Mouse (Mus musculus): ENCODE data around the gene Triobp. TPM values are rescaled to one million over a fixed set of nuclear protein-coding genes. Genes with fewer than 3 reads are reported as not detected.
A peak's percentile ranks its signal among the peaks of the same experiment; 100 is the strongest.

Gene Triobp
- polyA plus RNA-seq, 1 experiment from 2014 or later: 20.8 TPM

DNA sequence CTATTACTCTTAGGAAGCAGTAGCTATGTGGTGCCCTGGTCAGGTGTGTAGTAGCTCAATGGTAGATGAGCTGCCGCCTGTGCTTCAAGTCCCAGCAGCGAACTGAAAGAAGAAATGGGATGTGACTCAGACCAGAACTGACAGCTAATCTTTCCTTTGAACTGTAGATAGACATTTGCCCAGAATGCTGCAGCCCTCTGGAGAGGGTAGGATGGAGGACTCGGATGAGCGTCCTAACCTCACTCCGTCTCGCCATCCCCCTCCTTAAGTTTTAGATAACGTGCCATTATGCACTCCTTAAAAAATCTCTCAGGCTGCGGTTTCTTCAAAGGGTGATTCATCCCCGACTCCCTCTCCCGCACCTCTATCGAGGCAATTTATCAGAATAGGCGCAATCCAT is 27.6 kb upstream of the Triobp start:
- Histone ChIP-seq H3K27ac (ENCODE audit: low read length) (no peak overlapping the region), H3K36me3 (ENCODE audit: control insufficient read depth, insufficient read depth) (no peaks in the 10 kb centered on the region), H3K4me1 (ENCODE audit: control insufficient read depth, low read depth, low read length) (peaks cover 49% of the 10 kb centered on the region), H3K27me3 (ENCODE audit: control insufficient read depth, insufficient read depth, low read depth, low read length) (no peaks in the 10 kb centered on the region), H3K9ac (ENCODE audit: low read depth, low read length) (no peak overlapping the region), H3K4me3 (ENCODE audit: low read depth, low read length) (no peak overlapping the region), H3K4me2 (ENCODE audit: low read depth, low read length) (no peak overlapping the region), H3K9me3 (replicated peaks; ENCODE audit: control insufficient read depth, low read length) (no peaks in the 10 kb centered on the region)
- 73% methylated on average over 12 of the region's 12 CpGs for WGBS (ENCODE audit: insufficient replicate concordance)
- no peak for ATAC-seq (ENCODE audit: low read depth)

DNA sequence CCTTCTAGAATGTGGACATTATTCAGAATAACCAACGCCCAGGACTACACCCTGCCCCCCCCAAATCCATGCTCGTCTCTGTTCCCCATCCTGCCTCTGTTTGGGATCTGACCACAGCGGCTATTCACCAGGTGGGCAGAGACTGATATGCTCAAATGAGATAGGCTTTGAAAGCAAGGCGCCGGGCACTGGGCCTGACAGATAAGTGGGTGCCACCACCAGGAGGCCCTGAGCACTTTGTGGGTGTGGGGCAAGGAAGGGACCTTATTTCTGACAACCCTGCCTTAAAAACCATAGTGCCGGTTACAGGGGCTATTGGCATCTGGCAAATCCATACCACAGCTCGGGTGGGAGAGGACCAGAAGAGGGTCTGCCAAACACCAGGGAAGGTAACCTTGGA is 24.8 kb upstream of the Triobp start:
- 20% methylated on average over 7 of the region's 7 CpGs for WGBS (ENCODE audit: insufficient replicate concordance)
- Histone ChIP-seq H3K27ac (ENCODE audit: low read length) (peak overlapping the region; percentile 97), H3K9me3 (replicated peaks; ENCODE audit: control insufficient read depth, low read length) (no peaks in the 10 kb centered on the region), H3K27me3 (ENCODE audit: control insufficient read depth, insufficient read depth, low read depth, low read length) (no peaks in the 10 kb centered on the region), H3K36me3 (ENCODE audit: control insufficient read depth, insufficient read depth) (no peaks in the 10 kb centered on the region), H3K9ac (ENCODE audit: low read depth, low read length) (peak overlapping the region; percentile 71), H3K4me1 (ENCODE audit: control insufficient read depth, low read depth, low read length) (peaks cover 62% of the 10 kb centered on the region), H3K4me2 (ENCODE audit: low read depth, low read length) (peak overlapping the region; percentile 58), H3K4me3 (ENCODE audit: low read depth, low read length) (peak overlapping the region; percentile 52)
- peak; percentile 86 for ATAC-seq (ENCODE audit: low read depth)

DNA sequence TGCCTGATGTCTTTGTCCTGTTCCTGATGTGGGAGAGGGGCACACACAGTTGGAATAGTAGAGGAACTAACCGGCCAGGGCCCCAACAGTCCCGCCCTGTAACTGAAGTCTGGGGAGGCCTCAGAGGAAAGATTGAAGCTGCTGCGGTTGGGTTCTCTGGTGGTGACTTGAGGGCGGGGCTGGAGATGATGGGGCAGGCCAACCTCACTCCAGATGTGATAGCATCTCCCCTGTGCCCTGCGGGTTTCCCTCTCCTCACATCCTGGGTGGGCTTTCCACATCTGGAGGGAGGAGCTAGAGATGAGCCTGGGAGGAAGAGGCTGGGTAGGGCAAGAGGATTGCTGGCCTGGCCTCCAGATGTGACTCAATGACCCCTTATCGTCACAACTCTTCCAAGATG is 23.9 kb upstream of the Triobp start:
- H3K9me3 ChIP-seq (replicated peaks; ENCODE audit: control insufficient read depth, low read length): no peaks in the 10 kb centered on the region
- peak overlapping the region; percentile 58 for H3K4me2 ChIP-seq (ENCODE audit: low read depth, low read length)
- H3K4me1 ChIP-seq (ENCODE audit: control insufficient read depth, low read depth, low read length): peaks cover 71% of the 10 kb centered on the region
- H3K4me3 ChIP-seq (ENCODE audit: low read depth, low read length): peak overlapping the region; percentile 52
- H3K9ac ChIP-seq (ENCODE audit: low read depth, low read length): peak overlapping the region; percentile 71
- ATAC-seq (ENCODE audit: low read depth): peak; percentile 76
- no peaks in the 10 kb centered on the region for H3K36me3 ChIP-seq (ENCODE audit: control insufficient read depth, insufficient read depth)
- 14% methylated on average over 6 of the region's 6 CpGs for WGBS (ENCODE audit: insufficient replicate concordance)
- H3K27me3 ChIP-seq (ENCODE audit: control insufficient read depth, insufficient read depth, low read depth, low read length): no peaks in the 10 kb centered on the region
- H3K27ac ChIP-seq (ENCODE audit: low read length): peak overlapping the region; percentile 97

DNA sequence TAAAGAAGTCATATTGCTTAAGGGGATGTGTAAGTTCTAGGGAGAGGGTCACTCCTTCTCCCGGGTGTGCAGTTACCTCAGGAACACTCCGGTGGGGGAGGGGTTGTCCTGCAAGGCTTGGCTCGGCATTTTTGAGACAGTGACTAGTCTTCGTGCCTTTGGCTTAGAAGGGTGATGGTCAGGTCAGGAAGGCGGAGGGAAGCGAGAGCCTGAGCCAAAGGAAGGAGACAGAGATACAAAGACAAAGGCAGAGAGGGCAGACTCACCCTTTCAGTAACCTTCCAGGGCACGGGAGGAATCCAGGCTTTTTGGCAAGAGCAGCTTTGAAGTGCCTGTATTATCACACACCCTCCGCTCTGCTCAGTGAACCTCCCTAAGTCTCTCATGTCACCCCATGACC is 22.4 kb upstream of the Triobp start:
- Histone ChIP-seq H3K4me2 (ENCODE audit: low read depth, low read length) (no peak overlapping the region), H3K9ac (ENCODE audit: low read depth, low read length) (no peak overlapping the region; the same call in 1 of the 2 replicates), H3K4me1 (ENCODE audit: control insufficient read depth, low read depth, low read length) (peaks cover 72% of the 10 kb centered on the region), H3K36me3 (ENCODE audit: control insufficient read depth, insufficient read depth) (no peaks in the 10 kb centered on the region; the same call in 1 of the 2 replicates), H3K4me3 (ENCODE audit: low read depth, low read length) (no peak overlapping the region), H3K9me3 (replicated peaks; ENCODE audit: control insufficient read depth, low read length) (no peaks in the 10 kb centered on the region), H3K27me3 (ENCODE audit: control insufficient read depth, insufficient read depth, low read depth, low read length) (no peaks in the 10 kb centered on the region), H3K27ac (ENCODE audit: low read length) (peak overlapping the region; percentile 77)
- 48% methylated on average over 8 of the region's 8 CpGs for WGBS (ENCODE audit: insufficient replicate concordance)
- no peak for ATAC-seq (ENCODE audit: low read depth)

DNA sequence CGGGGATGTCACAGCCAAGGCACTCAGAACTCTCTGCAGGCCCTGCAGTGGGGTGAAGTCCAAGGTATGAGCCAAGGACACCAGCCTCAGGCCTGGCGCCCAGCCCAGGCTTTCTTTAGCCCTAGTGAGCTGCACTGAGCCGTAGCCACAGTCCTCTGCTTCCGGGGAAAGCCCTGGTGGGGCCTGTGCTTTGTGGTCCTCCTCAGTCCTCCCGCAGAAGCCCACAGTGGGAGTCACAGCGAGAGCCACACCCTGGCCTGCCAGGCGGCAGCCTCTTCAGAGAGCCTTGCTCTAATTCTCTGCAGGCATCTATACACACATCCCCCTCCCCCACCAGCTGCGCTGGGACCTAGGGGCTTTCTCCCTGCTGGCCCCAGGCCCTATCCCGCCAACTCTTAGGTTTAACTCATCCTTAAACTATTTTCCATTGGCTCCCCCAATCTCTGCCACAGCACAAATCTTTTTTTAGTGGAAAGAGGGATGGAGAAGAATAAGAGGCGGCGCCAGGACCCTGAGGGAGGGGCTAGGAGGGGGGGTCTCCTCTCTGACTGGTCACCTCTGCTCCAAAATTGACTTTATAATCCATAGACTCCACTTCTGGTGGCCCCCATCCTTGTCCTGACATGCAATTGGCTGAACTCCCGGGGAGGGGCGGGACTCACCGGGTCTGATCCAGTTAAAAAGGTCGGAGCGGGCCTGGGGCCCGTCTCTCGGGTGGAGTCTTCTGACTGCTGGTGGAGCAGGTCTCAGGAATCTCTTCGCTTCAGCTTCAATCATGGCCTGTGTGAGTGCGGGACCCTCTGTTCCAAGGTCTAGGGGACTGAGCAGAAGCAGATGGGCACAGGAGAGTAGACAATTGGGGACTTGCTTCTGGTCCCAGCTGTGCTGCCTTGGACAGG is 21.3 kb upstream of the Triobp start, which contains the start of gene Lgals1:
TSS of gene Lgals1 (plus strand) at position 705 of the 899 bp plus-strand sequence.
- Histone ChIP-seq H3K4me3 (ENCODE audit: low read depth, low read length) (peak within 1 kb of the TSS; percentile 63), H3K4me1 (ENCODE audit: control insufficient read depth, low read depth, low read length) (peaks cover 73% of the 10 kb centered on the region), H3K27ac (ENCODE audit: low read length) (peak within 1 kb of the TSS; percentile 77), H3K9ac (ENCODE audit: low read depth, low read length) (peak within 1 kb of the TSS; percentile 66), H3K36me3 (ENCODE audit: control insufficient read depth, insufficient read depth) (no peaks in the 10 kb centered on the region; the same call in 1 of the 2 replicates), H3K4me2 (ENCODE audit: low read depth, low read length) (peak within 1 kb of the TSS; percentile 95), H3K9me3 (replicated peaks; ENCODE audit: control insufficient read depth, low read length) (no peaks in the 10 kb centered on the region), H3K27me3 (ENCODE audit: control insufficient read depth, insufficient read depth, low read depth, low read length) (no peaks in the 10 kb centered on the region)
- peak; percentile 53 for ATAC-seq (ENCODE audit: low read depth)
- 7% methylated on average over 20 of the region's 20 CpGs for WGBS (ENCODE audit: insufficient replicate concordance)

DNA sequence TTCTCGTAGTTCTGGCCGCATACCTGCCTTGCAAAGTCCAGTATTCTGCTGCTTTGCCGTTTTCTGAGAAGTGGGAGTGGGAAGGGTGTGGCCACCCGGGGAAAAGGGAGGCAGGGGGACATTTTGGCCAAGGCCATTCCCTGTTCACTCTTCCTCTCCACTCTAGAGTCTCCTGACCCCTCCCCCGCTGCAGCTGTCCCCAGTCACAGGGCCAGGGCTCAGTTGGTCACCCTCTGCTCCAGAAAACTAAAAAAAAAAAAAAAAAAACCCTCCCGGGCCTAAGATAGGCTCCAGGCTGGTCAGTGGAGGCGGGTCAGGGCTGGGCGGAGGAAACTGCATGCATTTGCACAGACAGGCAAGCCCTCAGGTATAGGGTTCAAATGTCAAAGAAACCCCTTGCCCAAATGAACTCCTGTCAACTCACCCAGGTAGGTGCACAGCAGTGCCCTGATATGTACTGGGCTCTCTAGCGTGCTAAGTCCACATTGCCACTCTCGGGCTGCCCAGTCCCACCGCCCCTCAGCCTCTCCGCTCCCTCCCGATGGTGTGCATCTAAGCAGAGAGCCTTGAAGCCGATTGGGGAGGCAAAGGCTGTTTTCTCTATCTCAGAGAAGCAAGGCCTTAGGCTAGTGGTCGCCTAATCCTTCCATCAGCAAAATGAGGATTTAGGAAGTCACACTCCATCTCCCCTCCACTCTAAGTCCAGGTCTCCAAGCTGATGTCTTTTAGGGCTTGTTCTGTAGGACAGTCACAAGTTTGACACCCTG is 20.3 kb upstream of the Triobp start:
- H3K9me3 ChIP-seq (replicated peaks; ENCODE audit: control insufficient read depth, low read length): no peaks in the 10 kb centered on the region
- H3K36me3 ChIP-seq (ENCODE audit: control insufficient read depth, insufficient read depth): no peaks in the 10 kb centered on the region; the same call in 1 of the 2 replicates
- peak overlapping the region; percentile 66 for H3K9ac ChIP-seq (ENCODE audit: low read depth, low read length)
- peaks cover 69% of the 10 kb centered on the region for H3K4me1 ChIP-seq (ENCODE audit: control insufficient read depth, low read depth, low read length)
- H3K4me3 ChIP-seq (ENCODE audit: low read depth, low read length): peak overlapping the region; percentile 63
- H3K27me3 ChIP-seq (ENCODE audit: control insufficient read depth, insufficient read depth, low read depth, low read length): no peaks in the 10 kb centered on the region
- 7% methylated on average over 15 of the region's 15 CpGs for WGBS (ENCODE audit: insufficient replicate concordance)
- ATAC-seq (ENCODE audit: low read depth): no peak
- peak overlapping the region; percentile 75 for H3K27ac ChIP-seq (ENCODE audit: low read length)
- peak overlapping the region; percentile 95 for H3K4me2 ChIP-seq (ENCODE audit: low read depth, low read length)

DNA sequence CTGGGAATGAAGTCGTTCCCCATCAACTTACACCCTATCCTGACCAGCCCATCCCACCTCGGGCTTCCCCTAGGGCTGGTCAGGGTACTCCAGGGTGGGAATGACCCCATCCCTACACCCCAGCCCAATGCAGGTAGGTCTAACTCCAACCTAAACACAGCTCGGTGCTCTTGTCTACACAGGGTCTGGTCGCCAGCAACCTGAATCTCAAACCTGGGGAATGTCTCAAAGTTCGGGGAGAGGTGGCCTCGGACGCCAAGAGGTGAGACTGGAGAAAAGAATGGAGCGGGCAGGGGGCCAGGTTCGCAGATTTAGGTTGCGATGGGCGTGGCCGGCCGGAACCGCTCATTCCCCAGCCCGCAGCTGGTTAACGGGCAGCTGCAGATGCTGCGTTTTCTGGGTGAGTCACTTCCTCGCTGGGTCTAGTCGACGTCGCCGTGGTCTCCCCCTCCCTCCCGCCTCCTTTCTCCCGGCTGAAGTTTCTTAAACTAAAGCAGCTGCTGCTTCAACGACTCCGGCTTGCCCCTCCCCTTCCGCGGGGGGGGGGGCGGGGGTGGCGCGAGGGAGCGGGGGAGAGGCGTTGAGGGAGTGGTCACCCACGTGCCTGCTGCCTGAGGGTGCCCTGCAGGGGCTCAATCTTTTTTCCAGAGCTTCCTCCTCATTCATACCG is 19.6 kb upstream of the Triobp start:
- H3K9ac ChIP-seq (ENCODE audit: low read depth, low read length): peak overlapping the region; percentile 66
- H3K4me3 ChIP-seq (ENCODE audit: low read depth, low read length): peak overlapping the region; percentile 63
- ATAC-seq (ENCODE audit: low read depth): peak; percentile 5; the same call in 1 of the 2 replicates
- peaks cover 63% of the 10 kb centered on the region for H3K4me1 ChIP-seq (ENCODE audit: control insufficient read depth, low read depth, low read length)
- no peaks in the 10 kb centered on the region; the same call in 1 of the 2 replicates for H3K36me3 ChIP-seq (ENCODE audit: control insufficient read depth, insufficient read depth)
- WGBS (ENCODE audit: insufficient replicate concordance): under 1% methylated on average over 31 of the region's 35 CpGs
- peak overlapping the region; percentile 95 for H3K4me2 ChIP-seq (ENCODE audit: low read depth, low read length)
- no peaks in the 10 kb centered on the region for H3K9me3 ChIP-seq (replicated peaks; ENCODE audit: control insufficient read depth, low read length)
- H3K27me3 ChIP-seq (ENCODE audit: control insufficient read depth, insufficient read depth, low read depth, low read length): no peaks in the 10 kb centered on the region
- H3K27ac ChIP-seq (ENCODE audit: low read length): peak overlapping the region; percentile 75

DNA sequence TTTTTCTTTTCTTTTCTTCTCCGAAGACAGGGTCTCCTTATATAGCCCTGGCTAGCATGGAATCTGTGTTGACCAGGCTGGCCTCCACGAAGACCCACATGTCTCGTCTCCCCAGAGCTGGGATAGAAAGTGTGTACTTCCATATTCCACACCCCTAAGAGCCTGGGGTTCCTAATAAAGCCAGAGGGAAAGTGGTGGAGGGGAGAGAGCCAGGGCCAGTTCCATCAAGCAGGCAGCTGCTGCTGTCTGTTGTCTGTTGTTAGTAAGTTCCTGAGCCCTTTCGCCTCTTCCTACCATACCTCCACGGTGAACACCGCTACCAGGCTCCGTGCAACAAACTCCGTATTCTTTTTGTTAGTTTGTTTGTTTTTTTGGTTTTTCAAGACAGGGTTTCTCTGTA is 19.0 kb upstream of the Triobp start:
- H3K9ac ChIP-seq (ENCODE audit: low read depth, low read length): no peak overlapping the region
- no peaks in the 10 kb centered on the region for H3K9me3 ChIP-seq (replicated peaks; ENCODE audit: control insufficient read depth, low read length)
- peak overlapping the region; percentile 95 for H3K4me2 ChIP-seq (ENCODE audit: low read depth, low read length)
- peak overlapping the region; percentile 56 for H3K27ac ChIP-seq (ENCODE audit: low read length)
- no peaks in the 10 kb centered on the region; the same call in 1 of the 2 replicates for H3K36me3 ChIP-seq (ENCODE audit: control insufficient read depth, insufficient read depth)
- H3K27me3 ChIP-seq (ENCODE audit: control insufficient read depth, insufficient read depth, low read depth, low read length): no peaks in the 10 kb centered on the region
- peak overlapping the region; percentile 63 for H3K4me3 ChIP-seq (ENCODE audit: low read depth, low read length)
- H3K4me1 ChIP-seq (ENCODE audit: control insufficient read depth, low read depth, low read length): peaks cover 57% of the 10 kb centered on the region
- ATAC-seq (ENCODE audit: low read depth): no peak
- WGBS (ENCODE audit: insufficient replicate concordance): 43% methylated on average over 8 of the region's 8 CpGs
